Mouse (Mus musculus) left cerebral cortex, adult 9 months (tissue): ENCODE results near the gene Cd276.
A peak's percentile ranks its signal among the peaks of the same experiment; 100 is the strongest.
"Not testable (repeated sequence)": the region's sequence is repeated elsewhere in the genome, so short reads cannot be mapped to it uniquely, and the experiment has no call there.

ENCODE experiments used
- DNase-seq, 2 experiments: peaks; one replicate each; pipeline ENCODE4 v3.0.0; 2022; ENCODE audit warnings: low spot score in 2 of 2

Cd276 gene

GRCm38 (mm10) chr9:58554908-58555684, at the start of gene Cd276:
Gene Cd276 (minus strand): TSS chr9:58555437.
- peak in 1 of 2 experiments; percentile 80 for DNase-seq

GRCm38 (mm10) chr9:58595313-58595712, 40.1 kb upstream of the Cd276 start:
- no peak for DNase-seq

GRCm38 (mm10) chr9:58588657-58589056, 33.4 kb upstream of the Cd276 start:
- peak in 1 of 2 experiments; percentile 10 for DNase-seq

- no peak for DNase-seq
These were observed 29.1 kb upstream of the Cd276 start for GRCm38 (mm10) chr9:58584323-58584722.

GRCm38 (mm10) chr9:58583267-58583641, 28.0 kb upstream of the Cd276 start:
- DNase-seq = peak in 1 of 2 experiments; percentile 10

- peak in 1 of 2 experiments; percentile 53 for DNase-seq
These were observed 27.5 kb upstream of the Cd276 start for GRCm38 (mm10) chr9:58582581-58583266.

- peak; percentile 93 to 97 for DNase-seq
These were observed 26.8 kb upstream of the Cd276 start, which contains the start of gene Nptn for GRCm38 (mm10) chr9:58581958-58582540. Gene Nptn (plus strand): TSS chr9:58582240.

- DNase-seq = no peak
These were observed 26.2 kb upstream of the Cd276 start for GRCm38 (mm10) chr9:58581283-58581930.

- not testable (repeated sequence) for DNase-seq
These were observed 25.4 kb upstream of the Cd276 start for GRCm38 (mm10) chr9:58580453-58581195.

- peak; percentile 65 to 94 for DNase-seq
These were observed 23.4 kb upstream of the Cd276 start for GRCm38 (mm10) chr9:58578669-58579068.

- no peak for DNase-seq
These were observed 15.8 kb upstream of the Cd276 start for GRCm38 (mm10) chr9:58571001-58571400.

GRCm38 (mm10) chr9:58567682-58568081, 12.4 kb upstream of the Cd276 start:
- no peak for DNase-seq

GRCm38 (mm10) chr9:58565945-58566344, 10.7 kb upstream of the Cd276 start:
- DNase-seq = not testable (repeated sequence)

GRCm38 (mm10) chr9:58560211-58560610, 5.0 kb upstream of the Cd276 start:
- no peak for DNase-seq

GRCm38 (mm10) chr9:58557457-58558455, 2.5 kb upstream of the Cd276 start:
- DNase-seq = no peak

GRCm38 (mm10) chr9:58556627-58557026, 1.4 kb upstream of the Cd276 start:
- no peak for DNase-seq

GRCm38 (mm10) chr9:58555685-58556414, 613 bp upstream of the Cd276 start:
- no peak for DNase-seq

- DNase-seq = no peak
These were observed 955 bp downstream of the Cd276 start for GRCm38 (mm10) chr9:58554056-58554907.
